Mouse (Mus musculus) skeletal muscle tissue, postnatal 0 days (tissue): ENCODE results near the gene Gm45337. TPM values are rescaled to one million over a fixed set of nuclear protein-coding genes. Genes with fewer than 3 reads are reported as not detected.

ENCODE experiments used
- polyA plus RNA-seq: library from polyadenylated mRNA; unstranded; fragments of >200 nt; fragmentation: Nextera tagmentation; extraction: Ambion mirVana; gene quantifications from 2 replicates; pipeline ENCODE4 v1.2.1, GENCODE M21; 2015

The Gm45337 gene
- polyA plus RNA-seq, result not detected in 2 replicates

GRCm38 (mm10) chr7:142144507-142144906, at the start of gene Gm45337:
Gm45337 (minus strand) TSS chr7:142144607.

GRCm38 (mm10) chr7:142190289-142190688, 45.9 kb upstream of the Gm45337 start, which contains the start of gene Gm10153:
Gm10153 (minus strand) TSS chr7:142190389.

GRCm38 (mm10) chr7:142175905-142176304, 31.5 kb upstream of the Gm45337 start, which contains the start of gene Krtap5-2:
Krtap5-2 (minus strand) TSS chr7:142176005.

GRCm38 (mm10) chr7:142165639-142166038, 21.2 kb upstream of the Gm45337 start, which contains the start of gene Gm4553:
Gm4553 (minus strand) TSS chr7:142165739.

GRCm38 (mm10) chr7:142157013-142157412, 12.6 kb upstream of the Gm45337 start, which contains the start of gene Gm29735:
Gm29735 (minus strand) TSS chr7:142157113.

GRCm38 (mm10) chr7:142135934-142136333, 8.5 kb downstream of the Gm45337 start, which contains the start of gene Gm39115:
Gm39115 (minus strand) TSS chr7:142136034.

GRCm38 (mm10) chr7:142120629-142121028, 23.8 kb downstream of the Gm45337 start, which contains the start of gene Gm45618:
Gm45618 (minus strand) TSS chr7:142120729.

GRCm38 (mm10) chr7:142095183-142095931, 49.0 kb downstream of the Gm45337 start, which contains the start of gene Dusp8:
Dusp8 (minus strand) TSS chr7:142095843.

Other genes with a start within 250 kb of the Gm45337 start
- gene Tollip, start 226.1 kb downstream of the Gm45337 start, polyA plus RNA-seq, result 23.8 and 24.4 TPM in 2 replicates
- 0.43 and 0.74 TPM in 2 replicates for gene Brsk2, start 194.9 kb downstream of the Gm45337 start, polyA plus RNA-seq
- 61.1 and 65.1 TPM in 2 replicates for gene Mob2, start 83.5 kb downstream of the Gm45337 start, polyA plus RNA-seq
- 6.7 and 7.6 TPM in 2 replicates for gene Dusp8, start 48.8 kb downstream of the Gm45337 start, polyA plus RNA-seq
- gene Gm45618, start 23.9 kb downstream of the Gm45337 start, polyA plus RNA-seq, result not detected in 2 replicates
- gene Gm39115, start 8.6 kb downstream of the Gm45337 start, polyA plus RNA-seq, result not detected in 2 replicates
- gene Gm29735, start 12.5 kb upstream of the Gm45337 start, polyA plus RNA-seq, result not detected in 2 replicates
- not detected in 2 replicates for gene Gm4553, start 21.1 kb upstream of the Gm45337 start, polyA plus RNA-seq
- gene Krtap5-2, start 31.4 kb upstream of the Gm45337 start, polyA plus RNA-seq, result not detected in 2 replicates
- gene Gm10153, start 45.8 kb upstream of the Gm45337 start, polyA plus RNA-seq, result not detected in 2 replicates
- not detected in 2 replicates for gene Krtap5-3, start 56.8 kb upstream of the Gm45337 start, polyA plus RNA-seq
- not detected in 2 replicates for gene Gm7579, start 67.3 kb upstream of the Gm45337 start, polyA plus RNA-seq
- gene Krtap5-5, start 85.4 kb upstream of the Gm45337 start, polyA plus RNA-seq, result not detected in 2 replicates
- not detected in 2 replicates for gene Gm40460, start 96.5 kb upstream of the Gm45337 start, polyA plus RNA-seq
- not detected in 2 replicates for gene Gm2431, start 113.7 kb upstream of the Gm45337 start, polyA plus RNA-seq
- not detected in 2 replicates for gene Gm4559, start 129.8 kb upstream of the Gm45337 start, polyA plus RNA-seq
- gene Krtap5-1, start 152.5 kb upstream of the Gm45337 start, polyA plus RNA-seq, result not detected in 2 replicates
- not detected in 2 replicates for gene Krtap5-4, start 158.9 kb upstream of the Gm45337 start, polyA plus RNA-seq
- 0.92 and 1.7 TPM in 2 replicates for gene Ifitm10, start 229.1 kb upstream of the Gm45337 start, polyA plus RNA-seq
- 1.6 TPM in 1 of 2 replicates, not detected in the other for gene Gm49369, start 238.1 kb upstream of the Gm45337 start, polyA plus RNA-seq
- gene Ctsd, start 243.4 kb upstream of the Gm45337 start, polyA plus RNA-seq, result 340 and 391 TPM in 2 replicates